19 mouse cellular contexts compared by ENCODE assay signal in the genomic region with DNA sequence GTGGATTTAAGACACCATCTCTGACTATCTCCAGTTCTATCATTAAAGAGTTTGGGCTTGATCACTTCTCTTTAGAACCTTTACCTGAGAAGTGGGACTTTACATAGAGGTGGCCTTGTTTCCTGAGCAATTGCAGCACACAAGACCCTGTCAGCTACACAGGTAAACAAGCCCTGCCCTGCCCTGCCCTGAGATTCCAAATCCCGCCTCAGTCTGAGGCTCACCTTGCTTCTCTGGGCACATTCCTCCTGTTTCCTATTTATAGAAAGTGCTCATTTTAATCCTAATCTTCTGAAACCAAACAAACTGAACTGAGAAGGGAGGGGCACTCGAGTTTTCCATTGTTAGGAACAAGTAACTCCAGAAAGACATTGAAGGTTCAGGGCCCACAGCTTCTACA.
"Had no signal": no experiment of that assay in that cellular context is flagged by ENCODE, and none has a peak within 500 bp of the region (broad histone marks: within the 10 kb centered on the region; RNA-seq: fewer than 3 reads in every experiment).

No protein-coding gene starts in this region.

- DNase-seq: liver; liver, embryonic 13.5 days; liver, postnatal 0 days; lung, embryonic 14.5 days; retina, postnatal 1 day; right cerebral cortex, adult 18-20 months; thymus, adult 18-20 months; thymus, postnatal 14 days; thymus, postnatal 36 days had no signal

- H3K27ac ChIP-seq: liver, embryonic 13.5 days; liver, embryonic 15.5 days; macrophage; midbrain, embryonic 13.5 days; midbrain, embryonic 15.5 days; neural tube, embryonic 13.5 days; neural tube, embryonic 15.5 days had no signal

- ATAC-seq: liver, postnatal 0 days; midbrain, embryonic 13.5 days; midbrain, embryonic 15.5 days had no signal

- H3K4me3 ChIP-seq: liver, embryonic 13.5 days; liver, embryonic 15.5 days; megakaryocyte, embryonic 14.5 days; midbrain, embryonic 13.5 days; midbrain, embryonic 15.5 days; myocyte; neural tube, embryonic 13.5 days; neural tube, embryonic 15.5 days had no signal

- H3K4me1 ChIP-seq: liver, embryonic 13.5 days; liver, embryonic 15.5 days; midbrain, embryonic 13.5 days; midbrain, embryonic 15.5 days; neural tube, embryonic 13.5 days; neural tube, embryonic 15.5 days had no signal

- H3K9ac ChIP-seq: liver, embryonic 13.5 days; liver, embryonic 15.5 days; liver, postnatal 0 days; lung, embryonic 14.5 days; midbrain, embryonic 13.5 days; midbrain, embryonic 15.5 days; neural tube, embryonic 13.5 days; neural tube, embryonic 15.5 days had no signal

- H3K4me2 ChIP-seq: liver, embryonic 11.5 days; liver, embryonic 13.5 days; liver, embryonic 15.5 days; lung, embryonic 14.5 days; midbrain, embryonic 11.5 days; midbrain, embryonic 13.5 days; midbrain, embryonic 15.5 days; neural tube, embryonic 13.5 days; neural tube, embryonic 15.5 days had no signal

- H3K9me3 ChIP-seq: liver, embryonic 13.5 days; liver, embryonic 15.5 days; midbrain, embryonic 13.5 days; midbrain, embryonic 15.5 days; neural tube, embryonic 13.5 days; neural tube, embryonic 15.5 days had no signal

- H3K27me3 ChIP-seq: liver, embryonic 13.5 days; liver, embryonic 15.5 days; midbrain, embryonic 13.5 days; midbrain, embryonic 15.5 days; neural tube, embryonic 13.5 days; neural tube, embryonic 15.5 days had no signal

- H3K36me3 ChIP-seq: liver, embryonic 13.5 days; liver, embryonic 15.5 days; midbrain, embryonic 13.5 days; midbrain, embryonic 15.5 days; neural tube, embryonic 13.5 days; neural tube, embryonic 15.5 days had no signal
